Mouse (Mus musculus) lung, postnatal 10 days (tissue): Measurements from ENCODE around the gene Gm33815.
"Not testable (repeated sequence)": the region's sequence is repeated elsewhere in the genome, so short reads cannot be mapped to it uniquely, and the experiment has no call there.

Experiments used
- DNase-seq: peaks from one replicate; pipeline ENCODE4 v3.0.0; 2021

The Gm33815 gene

DNA sequence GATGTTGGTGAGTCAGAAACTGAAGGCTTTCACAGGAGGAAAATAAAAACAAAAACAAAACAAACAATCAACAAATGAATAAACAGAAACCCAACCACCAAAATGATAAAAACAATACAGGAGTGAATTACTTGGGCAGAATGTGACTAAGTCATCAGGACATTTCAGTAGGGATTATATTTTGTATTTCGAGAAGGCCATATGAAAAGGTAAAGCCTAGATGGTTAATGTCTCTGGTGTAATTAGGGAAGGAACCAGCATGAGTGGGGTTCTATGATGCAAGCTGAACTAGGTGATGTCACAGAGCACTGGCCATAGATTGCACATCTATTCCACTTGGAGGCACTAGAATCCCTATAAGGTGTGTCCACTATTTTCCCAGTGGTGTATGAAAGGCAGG lies at the start of gene Gm33815:
Gene Gm33815 (plus strand): TSS at position 301 of the 400 bp plus-strand sequence.
- not testable (repeated sequence) for DNase-seq
